Mouse (Mus musculus): ENCODE data around the gene Stxbp1.

The Stxbp1 gene

DNA sequence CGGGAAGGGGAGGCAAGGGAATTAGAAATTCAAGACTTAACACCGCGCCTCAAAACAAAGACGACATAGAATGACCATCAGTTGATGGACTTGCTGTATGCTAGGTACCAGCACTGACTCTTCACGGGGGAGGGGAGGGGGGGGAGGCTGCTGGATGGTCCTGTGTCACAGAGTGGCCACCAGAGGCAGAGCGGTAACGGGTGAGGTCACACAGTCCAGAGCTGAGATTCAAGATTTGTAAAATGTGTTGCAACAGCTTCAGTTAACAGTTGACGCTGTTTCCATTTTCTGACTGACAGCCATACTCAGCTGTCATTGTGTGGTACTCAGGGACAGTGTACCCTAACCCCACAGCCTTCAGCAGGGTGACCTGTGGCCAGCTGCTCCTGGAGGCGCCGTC lies 94.9 kb downstream of the Stxbp1 start:
- no peak for DNase-seq (ENCODE audit: low spot score)

DNA sequence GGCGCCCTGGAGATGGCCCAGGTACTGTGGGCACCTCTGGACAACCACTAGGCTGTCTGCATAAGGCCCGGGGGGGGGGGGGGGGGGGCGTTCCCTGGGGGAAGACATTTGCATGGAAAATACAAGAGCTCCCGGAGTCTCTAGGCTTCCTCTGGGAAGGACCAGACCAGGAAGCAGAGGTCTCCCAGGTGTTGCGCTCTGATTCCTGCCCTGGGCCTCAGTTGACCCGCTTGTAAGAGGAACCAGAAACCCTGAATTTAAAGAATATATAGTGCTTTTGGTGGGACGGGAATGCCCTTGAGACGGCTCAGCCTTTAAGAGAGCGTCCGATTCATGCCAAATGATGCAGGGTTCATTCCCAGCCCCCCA lies 95.4 kb downstream of the Stxbp1 start:
- no peak for DNase-seq (ENCODE audit: low spot score)

DNA sequence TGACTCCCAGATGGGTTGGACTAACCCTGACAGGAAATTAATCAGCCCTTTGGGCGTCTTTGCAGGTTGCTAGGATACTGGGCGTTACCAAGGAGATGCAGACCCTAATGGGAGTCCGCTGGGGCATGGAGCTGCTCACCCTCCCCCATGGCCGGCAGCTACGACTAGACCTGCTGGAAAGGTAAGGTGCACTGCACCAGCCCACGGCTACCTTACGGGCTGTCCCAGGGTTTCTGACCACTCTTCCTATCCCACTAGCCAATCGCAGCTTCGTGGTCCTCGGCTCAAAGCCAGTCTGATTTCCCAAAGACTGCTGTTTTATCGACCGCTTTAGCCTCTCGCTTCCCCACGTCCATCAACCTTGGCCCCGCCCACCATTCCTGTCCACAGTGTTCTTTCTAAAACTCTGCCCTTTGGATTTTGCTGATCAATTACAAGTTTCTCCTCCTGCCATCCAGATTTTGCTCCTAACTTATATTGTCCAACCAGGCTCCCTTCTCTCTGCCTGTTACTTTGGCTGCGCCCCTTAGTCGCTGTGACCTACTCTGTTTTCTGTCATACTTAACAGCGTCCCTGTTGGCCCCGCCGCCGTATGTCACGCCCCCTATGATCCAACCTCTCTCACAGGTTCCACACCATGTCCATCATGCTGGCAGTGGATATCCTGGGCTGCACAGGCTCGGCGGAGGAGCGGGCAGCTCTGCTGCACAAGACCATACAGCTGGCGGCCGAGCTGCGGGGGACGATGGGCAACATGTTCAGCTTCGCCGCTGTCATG lies 96.0 kb downstream of the Stxbp1 start:
- no peak for DNase-seq (ENCODE audit: low spot score)

DNA sequence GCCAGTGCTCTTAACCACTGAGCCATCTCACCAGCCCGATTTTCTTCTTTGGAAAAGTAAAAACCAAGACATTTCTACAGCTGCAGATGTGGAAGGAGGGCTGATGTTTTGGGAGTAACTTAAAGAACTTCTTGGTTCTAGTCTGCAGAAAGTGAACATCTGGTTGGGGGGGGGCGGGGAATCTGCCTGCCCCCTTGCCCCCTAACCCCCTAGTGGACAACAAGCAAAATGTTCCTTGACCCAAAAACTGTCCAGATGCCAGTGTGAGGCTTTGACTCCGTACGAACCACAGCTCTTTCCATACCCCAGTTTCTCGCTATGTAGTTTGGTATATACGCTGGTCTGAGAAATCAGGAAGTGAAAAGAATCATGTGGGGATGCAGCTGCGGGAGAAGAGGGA lies 96.8 kb downstream of the Stxbp1 start:
- DNase-seq (ENCODE audit: low spot score): no peak

GRCm38 (mm10) chr2:32749082-32749481 lies 98.0 kb downstream of the Stxbp1 start:
- DNase-seq (ENCODE audit: low spot score): no peak

DNA sequence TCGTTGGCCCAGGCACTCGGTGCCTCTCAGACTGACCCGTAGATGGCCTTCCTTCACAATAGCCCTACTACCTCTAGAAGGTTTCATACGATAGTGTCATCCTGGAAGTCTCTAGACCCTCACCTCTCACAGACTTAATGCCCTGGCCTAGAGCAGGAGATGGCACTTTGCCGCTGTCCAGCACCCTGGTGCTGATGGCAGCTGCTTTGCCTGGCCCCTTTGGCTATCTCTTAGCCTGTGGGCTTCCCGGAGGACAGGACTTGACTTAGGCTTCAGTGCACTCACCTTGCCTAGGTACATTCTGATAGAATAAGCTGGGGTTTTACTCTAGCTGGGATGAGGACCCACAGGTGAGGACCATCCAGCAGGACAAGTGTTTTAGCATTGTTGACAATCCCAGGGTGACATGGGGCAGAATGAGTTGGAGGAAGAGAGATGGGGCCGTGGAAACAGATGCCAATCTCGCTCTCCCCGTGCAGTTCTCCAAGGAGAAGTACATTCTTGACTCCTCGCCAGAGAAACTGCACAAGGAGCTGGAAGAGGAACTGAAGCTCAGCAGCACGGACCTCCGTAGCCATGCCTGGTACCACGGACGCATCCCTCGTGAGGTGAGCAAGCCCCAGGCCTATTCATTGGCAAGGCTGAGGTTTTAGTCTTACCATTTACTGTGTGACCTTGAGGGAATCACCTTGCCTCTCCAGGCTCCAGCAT lies 102.6 kb downstream of the Stxbp1 start:
- DNase-seq (ENCODE audit: low spot score): no peak

- no peak for DNase-seq (ENCODE audit: low spot score)
These were observed 104.9 kb downstream of the Stxbp1 start for GRCm38 (mm10) chr2:32742173-32742531.

GRCm38 (mm10) chr2:32741273-32742172 lies 105.5 kb downstream of the Stxbp1 start:
- no peak for DNase-seq (ENCODE audit: low spot score)

DNA sequence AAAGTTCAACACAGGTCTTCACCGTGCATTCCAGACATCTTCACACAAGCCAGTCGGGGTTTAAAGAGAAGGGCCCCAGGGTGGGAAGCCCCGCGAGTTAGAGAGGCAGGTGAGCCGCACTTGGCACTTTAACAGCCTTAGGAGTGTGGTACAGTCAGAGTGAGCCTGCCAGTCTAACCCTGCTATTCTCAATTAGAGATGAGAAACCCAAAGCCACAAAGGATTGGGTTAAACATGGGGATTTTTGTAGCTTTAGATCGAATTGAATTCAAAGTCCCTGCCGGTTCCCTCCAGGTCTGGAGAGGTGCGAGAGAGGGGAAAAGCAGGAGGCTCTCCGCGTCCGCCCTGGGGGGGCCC lies 106.2 kb downstream of the Stxbp1 start, which contains the start of gene 6330409D20Rik:
6330409D20Rik (minus strand) TSS at position 101 of the 357 bp plus-strand sequence.
- no peak for DNase-seq (ENCODE audit: low spot score)

- no peak for DNase-seq (ENCODE audit: low spot score)
These were observed 107.7 kb downstream of the Stxbp1 start for GRCm38 (mm10) chr2:32739311-32739710.

All from c-Kit-positive CD71-positive TER-119-positive erythroid progenitor cells, embryonic 14.5 days (primary cell).